Mouse (Mus musculus) cerebellum, adult 2 months (tissue): Measurements from ENCODE around the gene Amn.

Experiments used
- CTCF ChIP-seq: fragments of 200-500 bp; IDR thresholded peaks from 2 replicates; pipeline ENCODE4 v1.5.1; 2011; ENCODE audit warnings: low read depth, mild to moderate bottlenecking, control low read depth, low read length, moderate library complexity, borderline replicate concordance; ENCODE audit not compliant: insufficient read depth
- POLR2A ChIP-seq: fragments of 200-500 bp; IDR thresholded peaks from 2 replicates; pipeline ENCODE4 v1.6.1; 2011; ENCODE audit warnings: low read length, control low read depth, borderline replicate concordance; ENCODE audit not compliant: insufficient read depth

GRCm38 (mm10) chr12:111228488-111228887, 42.4 kb upstream of the Amn start:
- TF ChIP-seq POLR2A (no peak), CTCF (no peak)
